Mouse (Mus musculus) midbrain, embryonic 15.5 days (tissue): ENCODE results near the gene Ces4a. TPM values are rescaled to one million over a fixed set of nuclear protein-coding genes. Genes with fewer than 3 reads are reported as not detected.
"Not testable (repeated sequence)": the region's sequence is repeated elsewhere in the genome, so short reads cannot be mapped to it uniquely, and the experiment has no call there.

Experiments
- ATAC-seq: fragments of 200-750 bp; cut with Nextera tagmentation; replicated peaks from 2 replicates; pipeline ENCODE4 v1.8.0; 2017; ENCODE audit warnings: moderate TSS enrichment
- H3K27ac ChIP-seq: fragments of 300-500 bp; sonication (generic); 2 replicates; pipeline ENCODE4 v1.5.1; 2015; ENCODE audit warnings: mild to moderate bottlenecking, inconsistent platforms
- H3K27me3 ChIP-seq: fragments of 300-500 bp; sonication (generic); replicated peaks from 2 replicates; pipeline ENCODE4 v1.6.1; 2015; ENCODE audit warnings: inconsistent platforms
- H3K36me3 ChIP-seq: fragments of 300-500 bp; sonication (generic); replicated peaks from 2 replicates; pipeline ENCODE4 v1.6.1; 2015; ENCODE audit warnings: inconsistent platforms
- H3K4me1 ChIP-seq: fragments of 300-500 bp; sonication (generic); 2 replicates; pipeline ENCODE4 v1.6.1; 2015; ENCODE audit warnings: inconsistent platforms
- H3K4me2 ChIP-seq: fragments of 300-500 bp; sonication (generic); 2 replicates; pipeline ENCODE4 v1.6.1; 2015; ENCODE audit warnings: inconsistent platforms, mild to moderate bottlenecking, moderate library complexity
- H3K4me3 ChIP-seq: fragments of 300-500 bp; sonication (generic); 2 replicates; pipeline ENCODE4 v1.5.1; 2015; ENCODE audit warnings: mild to moderate bottlenecking, inconsistent platforms
- H3K9ac ChIP-seq: fragments of 300-500 bp; sonication (generic); 2 replicates; pipeline ENCODE4 v1.6.1; 2015; ENCODE audit warnings: mild to moderate bottlenecking, inconsistent platforms
- H3K9me3 ChIP-seq: fragments of 300-500 bp; sonication (generic); 2 replicates; pipeline ENCODE4 v1.6.1; 2016; ENCODE audit warnings: inconsistent platforms
- WGBS: fragments of 180-500 bp; shearing (Covaris S2); methylation state at CpG from one replicate; pipeline ENCODE4 v1.1.7; 2015; ENCODE audit warnings: mixed read lengths; 5-methylcytosine and 5-hydroxymethylcytosine counted together
- polyA plus RNA-seq: library from polyadenylated mRNA; unstranded; fragments of >200 nt; fragmentation: Nextera tagmentation; extraction: Ambion mirVana; gene quantifications from 2 replicates; pipeline ENCODE4 v1.2.1, GENCODE M21; 2015

Gene Ces4a
- polyA plus RNA-seq, 1 experiment from 2014 or later, result 0.06 TPM

GRCm38 (mm10) chr8:105171116-105172002, 39.8 kb downstream of the Ces4a start:
- Histone ChIP-seq H3K27ac (peak overlapping the region; percentile 81), H3K27me3 (no peaks in the 10 kb centered on the region), H3K9me3 (no peaks in the 10 kb centered on the region), H3K4me2 (peak overlapping the region; percentile 66), H3K4me3 (peak overlapping the region; percentile 91), H3K36me3 (no peaks in the 10 kb centered on the region), H3K9ac (peak overlapping the region; percentile 58), H3K4me1 (peaks cover 19% of the 10 kb centered on the region)
- ATAC-seq, result peak; percentile 51
- under 1% methylated on average over 84 of the region's 92 CpGs for WGBS

GRCm38 (mm10) chr8:105172003-105172362, 40.4 kb downstream of the Ces4a start:
- peak overlapping the region; percentile 58 for H3K9ac ChIP-seq
- WGBS, result 22% methylated on average over 6 of the region's 6 CpGs
- H3K4me3 ChIP-seq, result peak overlapping the region; percentile 91
- no peaks in the 10 kb centered on the region for H3K9me3 ChIP-seq
- no peaks in the 10 kb centered on the region for H3K27me3 ChIP-seq
- peaks cover 19% of the 10 kb centered on the region for H3K4me1 ChIP-seq
- no peak for ATAC-seq
- no peaks in the 10 kb centered on the region for H3K36me3 ChIP-seq
- no peak overlapping the region for H3K27ac ChIP-seq
- peak overlapping the region; percentile 66 for H3K4me2 ChIP-seq

GRCm38 (mm10) chr8:105175287-105175686, 43.7 kb downstream of the Ces4a start:
- not testable (repeated sequence) for H3K9ac ChIP-seq, H3K9me3 ChIP-seq, H3K36me3 ChIP-seq, H3K4me3 ChIP-seq, H3K27me3 ChIP-seq, ATAC-seq, H3K27ac ChIP-seq, H3K4me2 ChIP-seq
- WGBS, result 98% methylated on average over 3 of the region's 3 CpGs
- H3K4me1 ChIP-seq, result peaks cover 19% of the 10 kb centered on the region

- no peak for ATAC-seq
Measured at GRCm38 (mm10) chr8:105178211-105178800, 46.7 kb downstream of the Ces4a start.

GRCm38 (mm10) chr8:105182201-105182600, 50.6 kb downstream of the Ces4a start:
- H3K9ac ChIP-seq, result no peak overlapping the region
- H3K4me3 ChIP-seq, result no peak overlapping the region
- no peaks in the 10 kb centered on the region for H3K27me3 ChIP-seq
- no peaks in the 10 kb centered on the region for H3K4me1 ChIP-seq
- 91% methylated on average over 1 of the region's 1 CpGs for WGBS
- H3K4me2 ChIP-seq, result no peak overlapping the region
- ATAC-seq, result no peak
- H3K9me3 ChIP-seq, result no peaks in the 10 kb centered on the region
- H3K27ac ChIP-seq, result no peak overlapping the region
- H3K36me3 ChIP-seq, result no peaks in the 10 kb centered on the region

More at GRCm38 (mm10) chr8:105178211-105178800, 46.7 kb downstream of the Ces4a start:
- Histone ChIP-seq H3K9me3 (no peaks in the 10 kb centered on the region), H3K9ac (no peak overlapping the region), H3K4me1 (peaks cover 6% of the 10 kb centered on the region; the same call in 1 of the 2 replicates), H3K36me3 (no peaks in the 10 kb centered on the region), H3K4me2 (no peak overlapping the region), H3K4me3 (no peak overlapping the region), H3K27ac (no peak overlapping the region), H3K27me3 (no peaks in the 10 kb centered on the region)
- WGBS, result 78% methylated on average over 6 of the region's 6 CpGs

- no peak for ATAC-seq
- no peak overlapping the region for H3K9ac ChIP-seq
- H3K36me3 ChIP-seq, result no peaks in the 10 kb centered on the region
- 77% methylated on average over 1 of the region's 1 CpGs for WGBS
- no peak overlapping the region for H3K4me3 ChIP-seq
- no peak overlapping the region for H3K4me2 ChIP-seq
- no peaks in the 10 kb centered on the region for H3K4me1 ChIP-seq
- no peak overlapping the region for H3K27ac ChIP-seq
- H3K9me3 ChIP-seq, result no peaks in the 10 kb centered on the region
- no peaks in the 10 kb centered on the region for H3K27me3 ChIP-seq
Measured at GRCm38 (mm10) chr8:105186467-105187005, 54.9 kb downstream of the Ces4a start.

- Histone ChIP-seq H3K27ac (no peak overlapping the region), H3K4me2 (no peak overlapping the region), H3K36me3 (0 out of 2 replicates have a peak, but pooled peaks cover 4% of the 10 kb centered on the region), H3K9ac (no peak overlapping the region), H3K4me1 (no peaks in the 10 kb centered on the region), H3K4me3 (no peak overlapping the region), H3K27me3 (no peaks in the 10 kb centered on the region), H3K9me3 (no peaks in the 10 kb centered on the region)
- no peak for ATAC-seq
- 97% methylated on average over 5 of the region's 5 CpGs for WGBS
Measured at GRCm38 (mm10) chr8:105192182-105192581, 60.6 kb downstream of the Ces4a start.

Other genes with a start within 250 kb of the Ces4a start
- not detected in 2 replicates for gene Ces2e, start 205.5 kb upstream of the Ces4a start, polyA plus RNA-seq
- not detected in 2 replicates for gene Ces2f, start 184.4 kb upstream of the Ces4a start, polyA plus RNA-seq
- 0.08 TPM in 1 of 2 replicates, not detected in the other for gene Ces2g, start 170.1 kb upstream of the Ces4a start, polyA plus RNA-seq
- not detected in 2 replicates for gene Ces2h, start 130.9 kb upstream of the Ces4a start, polyA plus RNA-seq
- gene Ces3a, start 83.2 kb upstream of the Ces4a start, polyA plus RNA-seq, result not detected in 2 replicates
- not detected in 2 replicates for gene Ces3b, start 48.0 kb upstream of the Ces4a start, polyA plus RNA-seq
- 20.3 and 22.5 TPM in 2 replicates for gene Cbfb, start 38.9 kb downstream of the Ces4a start, polyA plus RNA-seq
- gene D230025D16Rik, start 93.3 kb downstream of the Ces4a start, polyA plus RNA-seq, result 37.1 and 37.6 TPM in 2 replicates
- 8.1 TPM in 2 replicates for gene B3gnt9, start 123.4 kb downstream of the Ces4a start, polyA plus RNA-seq
- 13.5 and 13.6 TPM in 2 replicates for gene Tradd, start 132.8 kb downstream of the Ces4a start, polyA plus RNA-seq
- gene Fbxl8, start 132.8 kb downstream of the Ces4a start, polyA plus RNA-seq, result 0.99 and 1.3 TPM in 2 replicates
- 0.25 and 0.42 TPM in 2 replicates for gene Hsf4, start 138.0 kb downstream of the Ces4a start, polyA plus RNA-seq
- gene Nol3, start 144.3 kb downstream of the Ces4a start, polyA plus RNA-seq, result 4.0 and 4.5 TPM in 2 replicates
- 165 and 173 TPM in 2 replicates for gene 4931428F04Rik, start 158.1 kb downstream of the Ces4a start, polyA plus RNA-seq
- 11.8 and 12.7 TPM in 2 replicates for gene Exoc3l, start 164.3 kb downstream of the Ces4a start, polyA plus RNA-seq
- gene E2f4, start 165.9 kb downstream of the Ces4a start, polyA plus RNA-seq, result 45.3 and 48.9 TPM in 2 replicates
- gene Elmo3, start 173.8 kb downstream of the Ces4a start, polyA plus RNA-seq, result 1.1 and 1.3 TPM in 2 replicates
- 0.68 and 1.1 TPM in 2 replicates for gene Lrrc29, start 194.5 kb downstream of the Ces4a start, polyA plus RNA-seq
- 130 and 139 TPM in 2 replicates for gene Tmem208, start 194.6 kb downstream of the Ces4a start, polyA plus RNA-seq
- 0.88 and 1.2 TPM in 2 replicates for gene Fhod1, start 216.2 kb downstream of the Ces4a start, polyA plus RNA-seq
- 12.0 and 12.2 TPM in 2 replicates for gene Slc9a5, start 217.0 kb downstream of the Ces4a start, polyA plus RNA-seq
- 2.1 and 2.4 TPM in 2 replicates for gene Plekhg4, start 241.5 kb downstream of the Ces4a start, polyA plus RNA-seq